Mouse (Mus musculus): ENCODE data around the gene Kif6. TPM values are rescaled to one million over a fixed set of nuclear protein-coding genes. Genes with fewer than 3 reads are reported as not detected.

Gene Kif6
- total and polyA plus RNA-seq, 2 experiments from 2014 or later, result 1.7 to 40.5 TPM

- Histone ChIP-seq H3K4me3 (ENCODE audit: low read depth, low read length) (no peak overlapping the region), H3K9ac (replicated peaks; ENCODE audit: low read depth, low read length) (no peak overlapping the region), H3K36me3 (replicated peaks; ENCODE audit: control insufficient read depth, insufficient read depth, low read length) (no peaks in the 10 kb centered on the region), H3K9me3 (replicated peaks; ENCODE audit: control insufficient read depth, low read length) (no peaks in the 10 kb centered on the region), H3K27ac (ENCODE audit: low read depth) (no peak overlapping the region), H3K4me1 (ENCODE audit: control insufficient read depth, insufficient read depth) (no peaks in the 10 kb centered on the region), H3K27me3 (ENCODE audit: control insufficient read depth, insufficient read depth, low read length) (no peaks in the 10 kb centered on the region), H3K4me2 (ENCODE audit: low read depth, low read length) (no peak overlapping the region)
- no peak for DNase-seq (ENCODE audit: low spot score)
- ATAC-seq (ENCODE audit: insufficient read depth, low read depth), result no peak
- WGBS, result 84% methylated on average over 5 of the region's 5 CpGs
- TF ChIP-seq EP300 (IDR thresholded peaks at IDR 0.05; ENCODE audit: low read depth) (no peak), CTCF (IDR thresholded peaks at IDR 0.05; ENCODE audit: low read depth) (no peak)
Observed at GRCm38 (mm10) chr17:49813893-49814640, 199.1 kb downstream of the Kif6 start.

GRCm38 (mm10) chr17:49816067-49816565 is 201.2 kb downstream of the Kif6 start:
- Histone ChIP-seq H3K4me2 (ENCODE audit: low read depth, low read length) (no peak overlapping the region), H3K9ac (replicated peaks; ENCODE audit: low read depth, low read length) (no peak overlapping the region), H3K27me3 (ENCODE audit: control insufficient read depth, insufficient read depth, low read length) (no peaks in the 10 kb centered on the region), H3K4me1 (ENCODE audit: control insufficient read depth, insufficient read depth) (no peaks in the 10 kb centered on the region), H3K27ac (ENCODE audit: low read depth) (no peak overlapping the region), H3K36me3 (replicated peaks; ENCODE audit: control insufficient read depth, insufficient read depth, low read length) (no peaks in the 10 kb centered on the region), H3K4me3 (ENCODE audit: low read depth, low read length) (no peak overlapping the region), H3K9me3 (replicated peaks; ENCODE audit: control insufficient read depth, low read length) (no peaks in the 10 kb centered on the region)
- no peak for ATAC-seq (ENCODE audit: insufficient read depth, low read depth)
- no peak for TF ChIP-seq EP300 (IDR thresholded peaks at IDR 0.05; ENCODE audit: low read depth)
- TF ChIP-seq CTCF (IDR thresholded peaks at IDR 0.05; ENCODE audit: low read depth), result no peak
- 35% methylated on average over 5 of the region's 5 CpGs for WGBS
- no peak for DNase-seq (ENCODE audit: low spot score)

- Histone ChIP-seq H3K4me1 (ENCODE audit: control insufficient read depth, insufficient read depth) (no peaks in the 10 kb centered on the region), H3K4me3 (ENCODE audit: low read depth, low read length) (no peak overlapping the region), H3K36me3 (replicated peaks; ENCODE audit: control insufficient read depth, insufficient read depth, low read length) (no peaks in the 10 kb centered on the region), H3K27me3 (ENCODE audit: control insufficient read depth, insufficient read depth, low read length) (no peaks in the 10 kb centered on the region), H3K4me2 (ENCODE audit: low read depth, low read length) (no peak overlapping the region), H3K9me3 (replicated peaks; ENCODE audit: control insufficient read depth, low read length) (no peaks in the 10 kb centered on the region), H3K27ac (ENCODE audit: low read depth) (no peak overlapping the region), H3K9ac (replicated peaks; ENCODE audit: low read depth, low read length) (no peak overlapping the region)
- 61% methylated on average over 5 of the region's 5 CpGs for WGBS
- TF ChIP-seq CTCF (IDR thresholded peaks at IDR 0.05; ENCODE audit: low read depth) (no peak), EP300 (IDR thresholded peaks at IDR 0.05; ENCODE audit: low read depth) (no peak)
- no peak for ATAC-seq (ENCODE audit: insufficient read depth, low read depth)
- no peak for DNase-seq (ENCODE audit: low spot score)
Observed at GRCm38 (mm10) chr17:49816703-49817102, 201.8 kb downstream of the Kif6 start.

GRCm38 (mm10) chr17:49820203-49820602 is 205.3 kb downstream of the Kif6 start:
- no peak for ATAC-seq (ENCODE audit: insufficient read depth, low read depth)

GRCm38 (mm10) chr17:49824142-49824840 is 209.4 kb downstream of the Kif6 start:
- Histone ChIP-seq H3K4me1 (ENCODE audit: control insufficient read depth, insufficient read depth) (peaks cover 21% of the 10 kb centered on the region; the same call in 1 of the 2 replicates), H3K4me3 (ENCODE audit: low read depth, low read length) (no peak overlapping the region), H3K27me3 (ENCODE audit: control insufficient read depth, insufficient read depth, low read length) (no peaks in the 10 kb centered on the region), H3K9me3 (replicated peaks; ENCODE audit: control insufficient read depth, low read length) (no peaks in the 10 kb centered on the region), H3K27ac (ENCODE audit: low read depth) (peak overlapping the region; percentile 31), H3K4me2 (ENCODE audit: low read depth, low read length) (no peak overlapping the region), H3K9ac (replicated peaks; ENCODE audit: low read depth, low read length) (no peak overlapping the region), H3K36me3 (replicated peaks; ENCODE audit: control insufficient read depth, insufficient read depth, low read length) (no peaks in the 10 kb centered on the region)
- TF ChIP-seq CTCF (IDR thresholded peaks at IDR 0.05; ENCODE audit: low read depth) (no peak), EP300 (IDR thresholded peaks at IDR 0.05; ENCODE audit: low read depth) (no peak)
- no peak for DNase-seq (ENCODE audit: low spot score)
- 24% methylated on average over 6 of the region's 6 CpGs for WGBS
- ATAC-seq (ENCODE audit: insufficient read depth, low read depth), result 0 out of 2 replicates have a peak, but pooled peaks have one; percentile 36

More at GRCm38 (mm10) chr17:49820203-49820602, 205.3 kb downstream of the Kif6 start:
- H3K9me3 ChIP-seq (replicated peaks; ENCODE audit: control insufficient read depth, low read length), result no peaks in the 10 kb centered on the region
- H3K4me1 ChIP-seq (ENCODE audit: control insufficient read depth, insufficient read depth), result peaks cover 11% of the 10 kb centered on the region; the same call in 1 of the 2 replicates
- H3K27me3 ChIP-seq (ENCODE audit: control insufficient read depth, insufficient read depth, low read length), result no peaks in the 10 kb centered on the region
- TF ChIP-seq CTCF (IDR thresholded peaks at IDR 0.05; ENCODE audit: low read depth) (no peak), EP300 (IDR thresholded peaks at IDR 0.05; ENCODE audit: low read depth) (no peak)
- H3K9ac ChIP-seq (replicated peaks; ENCODE audit: low read depth, low read length), result no peak overlapping the region
- H3K27ac ChIP-seq (ENCODE audit: low read depth), result no peak overlapping the region
- H3K4me3 ChIP-seq (ENCODE audit: low read depth, low read length), result no peak overlapping the region
- no peak overlapping the region for H3K4me2 ChIP-seq (ENCODE audit: low read depth, low read length)
- no peaks in the 10 kb centered on the region for H3K36me3 ChIP-seq (replicated peaks; ENCODE audit: control insufficient read depth, insufficient read depth, low read length)
- 83% methylated on average over 4 of the region's 4 CpGs for WGBS
- no peak for DNase-seq (ENCODE audit: low spot score)
